Mouse (Mus musculus) hindbrain, embryonic 16.5 days (tissue): ENCODE data around the gene Cdcp1. TPM values are rescaled to one million over a fixed set of nuclear protein-coding genes. Genes with fewer than 3 reads are reported as not detected.

ENCODE experiments used
- ATAC-seq: fragments of 200-750 bp; cut with Nextera tagmentation; 2 replicates; pipeline ENCODE4 v1.8.0; 2017; ENCODE audit warnings: moderate TSS enrichment, moderate library complexity
- H3K27ac ChIP-seq: fragments of 300-500 bp; sonication (generic); 2 replicates; pipeline ENCODE4 v1.5.1; 2014; ENCODE audit warnings: low read depth, mild to moderate bottlenecking, control low read depth, low read length, moderate library complexity
- H3K27me3 ChIP-seq: fragments of 300-500 bp; sonication (generic); replicated peaks from 2 replicates; pipeline ENCODE4 v1.6.1; 2014; ENCODE audit warnings: low read length; ENCODE audit not compliant: control insufficient read depth, insufficient read depth
- H3K36me3 ChIP-seq: fragments of 300-500 bp; sonication (generic); 2 replicates; pipeline ENCODE4 v1.6.1; 2014; ENCODE audit warnings: mild to moderate bottlenecking, low read length, moderate library complexity, mixed read lengths; ENCODE audit not compliant: control insufficient read depth, insufficient read depth
- H3K4me1 ChIP-seq: fragments of 300-500 bp; sonication (generic); 2 replicates; pipeline ENCODE4 v1.6.1; 2014; ENCODE audit warnings: low read depth, low read length; ENCODE audit not compliant: control insufficient read depth, insufficient read depth
- H3K4me2 ChIP-seq: fragments of 300-500 bp; sonication (generic); 2 replicates; pipeline ENCODE4 v1.6.1; 2014; ENCODE audit warnings: mild to moderate bottlenecking, low read length, control low read depth, moderate library complexity
- H3K4me3 ChIP-seq: fragments of 300-500 bp; sonication (generic); 2 replicates; pipeline ENCODE4 v1.5.1; 2014; ENCODE audit warnings: mild to moderate bottlenecking, low read length, control low read depth, moderate library complexity
- H3K9ac ChIP-seq: fragments of 300-500 bp; sonication (generic); 2 replicates; pipeline ENCODE4 v1.6.1; 2014; ENCODE audit warnings: low read depth, mild to moderate bottlenecking, control low read depth, low read length, moderate library complexity
- H3K9me3 ChIP-seq: fragments of 300-500 bp; sonication (generic); 2 replicates; pipeline ENCODE4 v1.6.1; 2014; ENCODE audit warnings: mild to moderate bottlenecking, low read length, moderate library complexity; ENCODE audit not compliant: control insufficient read depth
- WGBS: fragments of 180-500 bp; shearing (Covaris S2); extraction: QIAGEN DNeasy Blood & Tissue Kit; methylation state at CpG from one replicate; pipeline ENCODE4 v1.1.7; 2014; 5-methylcytosine and 5-hydroxymethylcytosine counted together
- polyA plus RNA-seq: library from polyadenylated mRNA; unstranded; fragments of >200 nt; fragmentation: Nextera tagmentation; extraction: Ambion mirVana; gene quantifications from 2 replicates; pipeline ENCODE4 v1.2.1, GENCODE M21; 2015

The Cdcp1 gene
- polyA plus RNA-seq, 1 experiment from 2014 or later = 0.24 TPM

GRCm38 (mm10) chr9:123123571-123124412 lies 92.0 kb downstream of the Cdcp1 start:
- Histone ChIP-seq H3K4me3 (no peak overlapping the region), H3K9ac (no peak overlapping the region), H3K27ac (no peak overlapping the region), H3K4me2 (no peak overlapping the region), H3K4me1 (no peaks in the 10 kb centered on the region), H3K9me3 (no peaks in the 10 kb centered on the region), H3K27me3 (no peaks in the 10 kb centered on the region), H3K36me3 (peaks cover 37% of the 10 kb centered on the region)
- no peak for ATAC-seq
- WGBS = 95% methylated on average over 6 of the region's 6 CpGs

GRCm38 (mm10) chr9:123123017-123123416 lies 92.8 kb downstream of the Cdcp1 start:
- Histone ChIP-seq H3K27ac (no peak overlapping the region), H3K4me1 (no peaks in the 10 kb centered on the region), H3K4me2 (no peak overlapping the region), H3K9ac (no peak overlapping the region), H3K27me3 (no peaks in the 10 kb centered on the region), H3K36me3 (peaks cover 32% of the 10 kb centered on the region), H3K9me3 (no peaks in the 10 kb centered on the region), H3K4me3 (no peak overlapping the region)
- WGBS = 86% methylated on average over 3 of the region's 3 CpGs
- peak; percentile 72 for ATAC-seq

Other genes with a start within 250 kb of the Cdcp1 start
- gene Tmem42, start 194.7 kb downstream of the Cdcp1 start, polyA plus RNA-seq = 30.0 and 31.2 TPM in 2 replicates
- gene Tgm4, start 181.3 kb downstream of the Cdcp1 start, polyA plus RNA-seq = 0.61 and 0.81 TPM in 2 replicates
- 88.7 and 92.7 TPM in 2 replicates for gene Zdhhc3, start 102.8 kb downstream of the Cdcp1 start, polyA plus RNA-seq
- 76.3 and 78.2 TPM in 2 replicates for gene Exosc7, start 102.8 kb downstream of the Cdcp1 start, polyA plus RNA-seq
- 4.2 and 4.5 TPM in 2 replicates for gene Clec3b, start 65.1 kb downstream of the Cdcp1 start, polyA plus RNA-seq
- 25.3 and 32.3 TPM in 2 replicates for gene Tmem158, start 44.7 kb upstream of the Cdcp1 start, polyA plus RNA-seq
- 557 and 610 TPM in 2 replicates for gene Lars2, start 150.9 kb upstream of the Cdcp1 start, polyA plus RNA-seq